Mouse (Mus musculus) intestine, embryonic 14.5 days (tissue): ENCODE data around the gene Sh3bgrl3. TPM values are rescaled to one million over a fixed set of nuclear protein-coding genes. Genes with fewer than 3 reads are reported as not detected.

Experiments used
- ATAC-seq: fragments of 200-750 bp; cut with Nextera tagmentation; replicated peaks from 2 replicates; pipeline ENCODE4 v1.8.0; 2017; ENCODE audit warnings: low read depth, moderate number of reproducible peaks, moderate TSS enrichment, moderate library complexity; ENCODE audit not compliant: low FRiP score, low TSS enrichment
- DNase-seq: peaks from one replicate; pipeline ENCODE4 v3.0.0-alpha.2; 2018; ENCODE audit warnings: low spot score
- H3K27ac ChIP-seq: fragments of 300-500 bp; sonication (generic); 2 replicates; pipeline ENCODE4 v1.5.1; 2014; ENCODE audit warnings: low read depth, mild to moderate bottlenecking, control low read depth
- H3K27me3 ChIP-seq: fragments of 300-500 bp; sonication (generic); replicated peaks from 2 replicates; pipeline ENCODE4 v1.6.1; 2014; ENCODE audit warnings: low read length, control low read depth; ENCODE audit not compliant: control insufficient read depth, insufficient read depth
- H3K36me3 ChIP-seq: fragments of 300-500 bp; sonication (generic); 2 replicates; pipeline ENCODE4 v1.6.1; 2014; ENCODE audit warnings: low read length, control low read depth; ENCODE audit not compliant: control insufficient read depth, insufficient read depth
- H3K4me1 ChIP-seq: fragments of 300-500 bp; sonication (generic); replicated peaks from 2 replicates; pipeline ENCODE4 v1.6.1; 2014; ENCODE audit warnings: low read length, control low read depth, mixed read lengths; ENCODE audit not compliant: control insufficient read depth, insufficient read depth
- H3K4me2 ChIP-seq: fragments of 300-500 bp; sonication (generic); 2 replicates; pipeline ENCODE4 v1.6.1; 2014; ENCODE audit warnings: low read length
- H3K4me3 ChIP-seq: fragments of 300-500 bp; sonication (generic); 2 replicates; pipeline ENCODE4 v1.5.1; 2014; ENCODE audit warnings: low read depth, low read length, control low read depth, mixed read lengths
- H3K9ac ChIP-seq: fragments of 300-500 bp; sonication (generic); 2 replicates; pipeline ENCODE4 v1.6.1; 2014; ENCODE audit warnings: mild to moderate bottlenecking, low read length
- H3K9me3 ChIP-seq: fragments of 300-500 bp; sonication (generic); 2 replicates; pipeline ENCODE4 v1.6.1; 2016; ENCODE audit warnings: low read length, control low read depth; ENCODE audit not compliant: control insufficient read depth
- WGBS: fragments of 180-500 bp; shearing (Covaris S2); extraction: QIAGEN DNeasy Blood & Tissue Kit; methylation state at CpG from one replicate; pipeline ENCODE4 v1.1.7; 2014; 5-methylcytosine and 5-hydroxymethylcytosine counted together
- polyA plus RNA-seq: library from polyadenylated mRNA; unstranded; fragments of >200 nt; fragmentation: Nextera tagmentation; extraction: Ambion mirVana; gene quantifications from 2 replicates; pipeline ENCODE4 v1.2.1, GENCODE M21; 2014

Gene Sh3bgrl3
- polyA plus RNA-seq, 1 experiment from 2014 or later, result 393 TPM

DNA sequence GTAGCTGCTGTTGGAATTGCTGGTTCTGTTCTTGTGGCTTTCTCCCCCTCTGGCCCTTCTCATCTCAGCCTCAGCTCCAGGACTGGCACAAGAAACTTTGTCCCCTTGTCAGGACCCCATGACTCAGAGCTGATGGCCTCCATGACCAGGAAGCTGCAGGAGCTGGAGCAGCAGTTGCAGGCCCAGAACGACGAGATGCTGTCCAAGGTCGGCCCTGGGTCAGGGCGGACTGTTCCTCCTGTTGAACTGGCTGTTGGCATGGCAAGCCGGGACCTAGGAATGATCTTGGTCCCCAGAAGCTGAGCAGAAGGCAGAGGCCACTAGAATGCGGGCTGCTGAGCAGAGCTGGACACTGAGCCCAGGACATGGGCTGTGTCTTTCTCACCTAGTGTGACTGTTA lies 16.2 kb downstream of the Sh3bgrl3 start:
- H3K27me3 ChIP-seq, result no peaks in the 10 kb centered on the region
- no peak overlapping the region for H3K27ac ChIP-seq
- no peak for ATAC-seq
- H3K4me3 ChIP-seq, result no peak overlapping the region
- H3K9ac ChIP-seq, result no peak overlapping the region
- H3K36me3 ChIP-seq, result no peaks in the 10 kb centered on the region
- peaks cover 8% of the 10 kb centered on the region; the same call in 1 of the 2 replicates for H3K4me1 ChIP-seq
- H3K4me2 ChIP-seq, result no peak overlapping the region
- 55% methylated on average over 6 of the region's 6 CpGs for WGBS
- DNase-seq, result no peak
- H3K9me3 ChIP-seq, result no peaks in the 10 kb centered on the region

DNA sequence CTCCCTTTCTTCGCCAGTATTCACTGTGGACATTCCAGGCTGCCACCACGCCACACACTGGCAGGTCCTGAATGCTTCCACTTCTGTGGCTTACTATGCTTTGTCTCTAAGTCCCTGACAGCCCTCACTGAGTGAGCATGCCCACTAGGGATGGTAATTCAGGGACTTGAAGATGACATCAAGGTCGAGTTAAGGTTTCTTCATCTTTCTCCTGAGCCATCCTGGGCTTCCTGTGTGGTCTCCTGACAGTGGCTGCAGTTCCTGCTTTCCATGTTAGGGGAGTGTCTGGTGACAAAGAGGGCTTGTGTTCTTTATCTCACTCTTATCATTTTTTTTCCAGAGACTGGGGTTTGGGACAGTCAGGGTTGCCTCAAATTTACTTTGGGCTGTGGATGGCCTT lies 17.9 kb downstream of the Sh3bgrl3 start:
- 52% methylated on average over 3 of the region's 3 CpGs for WGBS
- H3K9me3 ChIP-seq, result no peaks in the 10 kb centered on the region
- no peak overlapping the region for H3K27ac ChIP-seq
- H3K9ac ChIP-seq, result no peak overlapping the region
- H3K4me3 ChIP-seq, result no peak overlapping the region
- ATAC-seq, result no peak
- no peaks in the 10 kb centered on the region for H3K27me3 ChIP-seq
- H3K36me3 ChIP-seq, result no peaks in the 10 kb centered on the region
- H3K4me2 ChIP-seq, result no peak overlapping the region
- DNase-seq, result no peak
- H3K4me1 ChIP-seq, result peaks cover 6% of the 10 kb centered on the region; the same call in 1 of the 2 replicates

DNA sequence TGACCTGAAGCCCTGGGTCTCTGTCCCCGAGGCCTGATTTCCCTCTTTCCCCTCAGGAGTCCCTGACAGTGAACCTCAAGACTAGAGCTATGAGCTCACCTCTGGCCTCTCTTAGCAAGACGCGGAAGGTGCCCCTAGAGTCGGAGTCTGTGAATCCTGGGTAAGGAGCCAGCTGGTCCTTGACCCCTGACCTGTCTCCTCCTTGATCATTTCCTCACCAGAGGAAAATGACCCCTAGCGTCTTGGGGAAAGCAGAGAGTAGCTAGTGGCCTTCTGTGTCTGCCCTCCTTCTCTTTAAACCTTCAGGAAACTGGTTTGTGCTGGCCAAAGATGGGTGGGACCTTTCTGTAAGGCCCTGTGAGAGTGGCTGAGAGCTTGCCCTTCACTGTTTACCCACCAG lies 20.4 kb downstream of the Sh3bgrl3 start:
- Histone ChIP-seq H3K27me3 (no peaks in the 10 kb centered on the region), H3K4me2 (no peak overlapping the region), H3K27ac (no peak overlapping the region), H3K9me3 (no peaks in the 10 kb centered on the region), H3K4me3 (no peak overlapping the region), H3K9ac (no peak overlapping the region), H3K4me1 (peaks cover 2% of the 10 kb centered on the region; the same call in 1 of the 2 replicates), H3K36me3 (no peaks in the 10 kb centered on the region)
- DNase-seq, result no peak
- no peak for ATAC-seq
- 26% methylated on average over 5 of the region's 5 CpGs for WGBS

DNA sequence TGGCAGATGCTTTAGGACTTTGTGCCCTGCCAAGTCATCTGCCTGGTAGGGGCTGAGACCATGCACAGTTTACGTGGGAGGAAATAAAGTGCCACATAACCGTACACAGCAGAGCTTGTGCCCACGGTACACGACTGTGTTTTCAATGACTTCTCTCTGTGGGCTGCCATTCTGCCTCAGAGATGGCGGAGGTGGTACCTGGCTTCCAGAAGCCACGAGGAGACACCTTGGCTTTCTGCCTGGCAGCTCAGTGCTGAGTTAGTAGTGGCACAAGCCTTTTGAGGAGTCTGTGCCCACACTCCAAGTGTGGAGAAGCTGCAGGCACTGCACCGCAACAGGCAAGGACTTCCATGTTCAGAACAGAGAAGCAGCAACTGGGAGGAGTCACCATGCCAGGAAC lies 20.9 kb downstream of the Sh3bgrl3 start:
- H3K4me2 ChIP-seq, result no peak overlapping the region
- H3K27ac ChIP-seq, result no peak overlapping the region
- H3K9ac ChIP-seq, result no peak overlapping the region
- 87% methylated on average over 7 of the region's 7 CpGs for WGBS
- 0 out of 2 replicates have a peak, but pooled peaks cover 2% of the 10 kb centered on the region for H3K4me1 ChIP-seq
- DNase-seq, result no peak
- H3K4me3 ChIP-seq, result no peak overlapping the region
- no peak for ATAC-seq
- no peaks in the 10 kb centered on the region for H3K27me3 ChIP-seq
- no peaks in the 10 kb centered on the region for H3K36me3 ChIP-seq
- H3K9me3 ChIP-seq, result no peaks in the 10 kb centered on the region

GRCm38 (mm10) chr4:134106105-134106504 lies 22.5 kb downstream of the Sh3bgrl3 start:
- ATAC-seq (no peak), DNase-seq (no peak)
- no peak overlapping the region for H3K27ac ChIP-seq
- H3K27me3 ChIP-seq, result no peaks in the 10 kb centered on the region
- H3K4me3 ChIP-seq, result no peak overlapping the region
- H3K9ac ChIP-seq, result no peak overlapping the region
- H3K36me3 ChIP-seq, result no peaks in the 10 kb centered on the region
- no peak overlapping the region for H3K4me2 ChIP-seq
- H3K9me3 ChIP-seq, result no peaks in the 10 kb centered on the region
- WGBS, result 76% methylated on average over 7 of the region's 7 CpGs
- H3K4me1 ChIP-seq, result 0 out of 2 replicates have a peak, but pooled peaks cover 2% of the 10 kb centered on the region

DNA sequence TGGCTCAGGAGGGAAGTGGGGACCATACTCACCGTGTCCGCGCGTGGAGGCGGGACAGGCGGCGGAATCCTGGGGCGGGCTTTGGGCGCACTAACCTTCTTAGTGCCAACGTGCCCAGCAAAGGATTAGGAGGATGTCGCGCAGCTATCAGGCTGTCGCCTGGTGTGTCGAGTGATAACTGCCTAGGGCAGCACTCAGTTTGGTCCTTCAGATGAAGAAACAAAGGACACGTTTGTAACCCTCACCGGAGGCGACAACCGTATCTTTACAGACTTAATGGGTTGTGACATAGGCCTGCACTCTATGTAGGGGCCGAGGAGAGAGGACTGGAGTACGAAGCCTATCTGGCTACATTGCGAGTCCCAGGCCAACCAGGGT lies 25.9 kb downstream of the Sh3bgrl3 start:
- 0 out of 2 replicates have a peak, but pooled peaks cover 2% of the 10 kb centered on the region for H3K4me1 ChIP-seq
- peak overlapping the region; percentile 31 for H3K9ac ChIP-seq
- H3K9me3 ChIP-seq, result no peaks in the 10 kb centered on the region
- no peaks in the 10 kb centered on the region for H3K27me3 ChIP-seq
- peak; percentile 34 for ATAC-seq
- peak overlapping the region; percentile 50 for H3K4me3 ChIP-seq
- no peak overlapping the region for H3K27ac ChIP-seq
- peak overlapping the region; percentile 60 for H3K4me2 ChIP-seq
- H3K36me3 ChIP-seq, result no peaks in the 10 kb centered on the region
- 5% methylated on average over 21 of the region's 21 CpGs for WGBS
- DNase-seq, result no peak

DNA sequence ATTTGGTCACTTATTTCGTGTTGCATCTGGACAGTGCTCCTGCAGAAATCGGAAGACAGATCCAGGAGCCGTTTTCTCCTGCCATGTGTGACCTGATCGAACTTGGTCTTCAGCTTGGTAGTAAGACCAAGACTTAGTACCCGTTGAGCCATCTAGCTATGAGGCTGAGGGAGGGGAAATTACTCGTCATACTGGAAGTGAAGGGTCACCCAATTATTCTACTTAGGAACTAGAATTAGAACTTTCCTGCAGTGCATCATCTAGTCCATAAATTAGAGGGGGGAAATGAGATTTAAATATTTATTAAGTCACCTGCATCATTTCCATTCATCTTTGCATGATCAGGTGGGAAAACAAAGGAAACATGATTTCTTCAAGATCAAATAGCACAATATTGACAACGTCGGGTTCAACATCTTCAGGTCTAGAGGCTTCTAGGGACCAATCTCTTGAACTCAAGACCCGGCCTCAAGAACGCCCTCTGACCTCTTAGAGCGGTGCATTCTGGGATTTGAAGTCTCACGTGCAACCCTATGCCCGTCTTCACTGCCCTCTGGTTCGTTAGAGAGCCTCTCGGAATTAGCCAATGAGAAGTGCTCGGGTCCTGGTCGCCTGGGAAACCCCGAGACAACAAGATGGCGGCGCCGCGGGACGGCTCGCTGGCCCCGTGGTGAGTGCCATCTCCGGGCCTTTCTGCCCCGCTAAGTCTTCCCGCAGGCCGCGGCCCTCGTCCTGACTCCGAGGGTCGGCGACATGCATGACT lies 26.4 kb downstream of the Sh3bgrl3 start, which contains the start of gene Ubxn11:
Ubxn11 (plus strand) TSS at position 592 of the 763 bp plus-strand sequence.
- WGBS, result 18% methylated on average over 34 of the region's 34 CpGs
- Histone ChIP-seq H3K27me3 (no peaks in the 10 kb centered on the region), H3K4me2 (peak within 1 kb of the TSS; percentile 60), H3K4me3 (peak within 1 kb of the TSS; percentile 50), H3K27ac (no peak within 1 kb of the TSS), H3K4me1 (0 out of 2 replicates have a peak, but pooled peaks cover 2% of the 10 kb centered on the region), H3K9ac (peak within 1 kb of the TSS; percentile 31), H3K9me3 (no peaks in the 10 kb centered on the region), H3K36me3 (no peaks in the 10 kb centered on the region)
- ATAC-seq (peak; percentile 91), DNase-seq (peak; percentile 88)

DNA sequence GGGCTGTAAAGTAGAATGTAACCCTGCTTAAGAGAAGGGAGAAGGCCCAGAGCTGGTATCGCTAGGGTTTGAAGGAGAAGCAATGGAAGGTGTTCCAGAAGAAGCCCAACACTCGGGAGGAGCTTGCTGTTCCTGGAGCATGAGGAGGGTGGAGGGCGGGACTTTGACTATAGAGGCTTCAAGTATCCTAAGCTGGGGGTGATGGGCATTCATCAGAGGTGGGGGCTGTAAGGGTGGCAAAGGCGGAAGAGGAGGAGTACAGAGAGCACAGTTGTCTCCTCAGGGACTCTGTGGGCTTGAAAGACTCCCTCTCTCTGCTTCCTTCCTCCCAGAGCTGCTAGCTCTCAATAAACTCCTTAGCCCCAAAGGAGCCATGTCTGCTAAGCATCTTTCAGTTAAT lies 28.3 kb downstream of the Sh3bgrl3 start:
- Histone ChIP-seq H3K4me2 (no peak overlapping the region), H3K9ac (no peak overlapping the region), H3K4me3 (no peak overlapping the region), H3K9me3 (no peaks in the 10 kb centered on the region), H3K27me3 (no peaks in the 10 kb centered on the region), H3K36me3 (no peaks in the 10 kb centered on the region), H3K27ac (no peak overlapping the region), H3K4me1 (0 out of 2 replicates have a peak, but pooled peaks cover 2% of the 10 kb centered on the region)
- WGBS, result 85% methylated on average over 4 of the region's 4 CpGs
- ATAC-seq (no peak), DNase-seq (no peak)

DNA sequence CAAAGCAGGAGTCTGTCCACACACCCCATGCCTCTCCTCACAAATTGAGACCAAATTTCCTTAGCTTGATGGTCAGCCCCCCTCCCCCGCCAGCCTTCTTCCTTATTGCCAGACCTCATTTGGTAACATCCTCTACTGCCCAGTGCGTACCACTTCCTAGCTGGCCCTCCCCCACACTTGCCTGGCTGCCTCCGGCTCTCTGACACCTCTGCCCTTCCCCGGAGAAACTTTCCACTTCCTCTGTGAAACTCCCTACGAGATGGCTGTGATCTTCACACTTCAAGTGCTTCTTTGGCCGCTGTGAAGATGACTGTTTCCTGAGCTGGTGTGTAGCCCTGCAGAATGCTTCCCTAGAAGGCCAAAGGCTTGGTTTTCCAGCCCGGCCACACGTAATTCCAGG lies 30.0 kb downstream of the Sh3bgrl3 start:
- Histone ChIP-seq H3K4me2 (no peak overlapping the region), H3K9me3 (no peaks in the 10 kb centered on the region), H3K4me3 (no peak overlapping the region), H3K36me3 (no peaks in the 10 kb centered on the region), H3K9ac (no peak overlapping the region), H3K27ac (no peak overlapping the region), H3K27me3 (no peaks in the 10 kb centered on the region), H3K4me1 (0 out of 2 replicates have a peak, but pooled peaks cover 2% of the 10 kb centered on the region)
- 44% methylated on average over 8 of the region's 8 CpGs for WGBS
- DNase-seq (no peak), ATAC-seq (no peak)
